Mouse (Mus musculus) liver, embryonic 14.5 days (tissue): ENCODE results near the gene Hivep2. TPM values are rescaled to one million over a fixed set of nuclear protein-coding genes. Genes with fewer than 3 reads are reported as not detected.
A peak's percentile ranks its signal among the peaks of the same experiment; 100 is the strongest.

Source experiments
- ATAC-seq: fragments of 200-750 bp; cut with Nextera tagmentation; 2 replicates; pipeline ENCODE4 v1.8.0; 2017; ENCODE audit warnings: moderate number of reproducible peaks, mild to moderate bottlenecking, moderate library complexity; ENCODE audit not compliant: insufficient read depth
- DNase-seq, 3 experiments: peaks; one replicate each; pipeline ENCODE4 v3.0.0-alpha.2; 2012 to 2013; ENCODE audit warnings: low read depth in 3 of 3, low spot score in 3 of 3
- H3K27ac ChIP-seq: fragments of 300-500 bp; sonication (generic); 2 replicates; pipeline ENCODE4 v1.5.1; 2014; ENCODE audit warnings: moderate library complexity, mild to moderate bottlenecking, control low read depth, inconsistent platforms
- H3K27me3 ChIP-seq: fragments of 300-500 bp; sonication (generic); 2 replicates; pipeline ENCODE4 v1.6.1; 2014; ENCODE audit warnings: mild to moderate bottlenecking, low read length, moderate library complexity; ENCODE audit not compliant: control insufficient read depth, insufficient read depth
- H3K36me3 ChIP-seq: fragments of 300-500 bp; sonication (generic); replicated peaks from 2 replicates; pipeline ENCODE4 v1.6.1; 2014; ENCODE audit warnings: low read depth; ENCODE audit not compliant: control insufficient read depth, insufficient read depth
- H3K4me1 ChIP-seq, 2 experiments: fragments of 200-500 bp in 1 of 2; fragments of 300-500 bp in 1 of 2; sonication (generic) in 1 of 2; replicated peaks; 2 replicates each; pipeline ENCODE4 v1.6.1; 2012 to 2014; ENCODE audit warnings: antibody characterized with exemption in 1 of 2, inconsistent platforms in 1 of 2, low read length in 1 of 2; ENCODE audit not compliant: control insufficient read depth in 2 of 2, insufficient read depth in 2 of 2
- H3K4me2 ChIP-seq: fragments of 300-500 bp; sonication (generic); 2 replicates; pipeline ENCODE4 v1.6.1; 2014; ENCODE audit warnings: low read depth, mild to moderate bottlenecking, control low read depth, moderate library complexity
- H3K4me3 ChIP-seq, 2 experiments: fragments of 200-500 bp in 1 of 2; fragments of 300-500 bp in 1 of 2; sonication (generic) in 1 of 2; 2 replicates each; pipeline ENCODE4 v1.5.1; 2012 to 2014; ENCODE audit warnings: low read depth in 2 of 2, low read length in 2 of 2, mild to moderate bottlenecking in 2 of 2, control low read depth in 1 of 2, inconsistent platforms in 1 of 2, moderate library complexity in 1 of 2; ENCODE audit not compliant: insufficient read depth in 1 of 2
- H3K9ac ChIP-seq: fragments of 300-500 bp; sonication (generic); replicated peaks from 2 replicates; pipeline ENCODE4 v1.6.1; 2014; ENCODE audit warnings: mild to moderate bottlenecking, control low read depth, moderate library complexity
- H3K9me3 ChIP-seq: fragments of 300-500 bp; sonication (generic); 2 replicates; pipeline ENCODE4 v1.6.1; 2016; ENCODE audit warnings: low read length, mixed read lengths; ENCODE audit not compliant: control insufficient read depth
- CTCF ChIP-seq: IDR thresholded peaks from 2 replicates; pipeline ENCODE4 v1.5.1; 2016; ENCODE audit warnings: antibody characterized with exemption, low read depth, control low read depth
- EP300 ChIP-seq: IDR thresholded peaks from 2 replicates; pipeline ENCODE4 v1.6.1; 2016; ENCODE audit warnings: antibody characterized with exemption, low read depth
- WGBS: fragments of 180-500 bp; shearing (Covaris S2); extraction: QIAGEN DNeasy Blood & Tissue Kit; methylation state at CpG from one replicate; pipeline ENCODE4 v1.1.7; 2014; ENCODE audit not compliant: insufficient replicate concordance; 5-methylcytosine and 5-hydroxymethylcytosine counted together
- polyA plus RNA-seq, 2 experiments: library from polyadenylated mRNA; depleted of rRNA in 1 of 2; stranded (reverse) in 1 of 2; unstranded in 1 of 2; fragments of >200 nt; fragmentation: Nextera tagmentation in 1 of 2; extraction: Ambion mirVana in 1 of 2; gene quantifications; 2 replicates each; pipeline versions ENCODE4 v1.2.1 to v1.2.3; 2012 to 2014

Gene Hivep2
- polyA plus RNA-seq, 2 experiments = 0.32 to 0.33 TPM

DNA sequence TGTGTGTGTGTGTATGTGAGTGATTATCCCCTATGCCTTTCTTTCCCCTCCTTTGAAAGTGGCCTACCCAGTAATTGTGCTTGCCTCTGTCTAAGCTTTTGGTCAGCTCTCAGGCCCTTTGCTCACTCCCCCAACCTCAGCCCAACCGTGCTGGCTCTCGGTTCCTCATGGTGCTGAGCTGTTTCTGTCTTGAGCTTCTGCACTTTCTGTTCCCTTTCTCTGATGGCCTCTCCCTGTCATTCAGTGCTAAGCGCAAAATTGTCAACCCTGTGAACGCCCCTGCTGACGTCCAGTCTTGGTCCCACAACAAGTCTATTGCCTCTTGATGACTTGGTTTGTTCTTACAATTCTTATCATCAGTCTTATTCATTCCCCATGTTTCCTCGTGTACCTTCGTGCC is 19.4 kb upstream of the Hivep2 start:
- H3K36me3 ChIP-seq = no peaks in the 10 kb centered on the region
- H3K27me3 ChIP-seq = no peaks in the 10 kb centered on the region
- H3K4me3 ChIP-seq = no peak overlapping the region
- no peaks in the 10 kb centered on the region for H3K9me3 ChIP-seq
- TF ChIP-seq EP300 (no peak), CTCF (no peak)
- WGBS = 44% methylated on average over 7 of the region's 7 CpGs
- H3K4me1 ChIP-seq = no peaks in the 10 kb centered on the region
- H3K4me2 ChIP-seq = no peak overlapping the region
- H3K9ac ChIP-seq = no peak overlapping the region
- DNase-seq (no peak), ATAC-seq (no peak)
- no peak overlapping the region for H3K27ac ChIP-seq

DNA sequence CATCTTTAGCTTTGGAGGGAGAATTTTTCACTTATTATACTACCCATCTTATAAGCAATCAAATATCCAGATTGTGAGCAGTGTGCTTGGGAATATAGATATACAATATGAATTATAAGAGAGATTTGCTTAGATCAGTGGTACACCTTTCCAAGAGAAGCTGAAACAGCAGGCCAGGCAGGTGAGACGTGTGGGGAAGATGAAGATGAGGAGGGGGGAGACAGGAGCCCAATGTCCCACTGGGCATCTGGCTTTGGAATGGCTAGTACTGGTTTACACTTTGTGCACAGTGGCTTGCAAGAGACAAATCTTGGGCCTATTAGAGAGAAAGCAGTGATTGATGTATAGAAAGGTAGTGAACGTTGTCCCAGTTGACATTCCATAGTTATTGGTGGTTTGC is 2.9 kb upstream of the Hivep2 start:
- no peak overlapping the region for H3K27ac ChIP-seq
- no peaks in the 10 kb centered on the region for H3K9me3 ChIP-seq
- TF ChIP-seq CTCF (no peak), EP300 (no peak)
- H3K27me3 ChIP-seq = peaks cover 57% of the 10 kb centered on the region
- no peak overlapping the region for H3K9ac ChIP-seq
- no peaks in the 10 kb centered on the region for H3K4me1 ChIP-seq
- 47% methylated on average over 2 of the region's 2 CpGs for WGBS
- H3K36me3 ChIP-seq = no peaks in the 10 kb centered on the region
- no peak for ATAC-seq
- no peak overlapping the region for H3K4me3 ChIP-seq
- DNase-seq = no peak
- no peak overlapping the region for H3K4me2 ChIP-seq

- 9% methylated on average over 8 of the region's 8 CpGs for WGBS
- TF ChIP-seq EP300 = no peak
- no peak for TF ChIP-seq CTCF
- Histone ChIP-seq H3K9ac (no peak overlapping the region), H3K4me1 (no peaks in the 10 kb centered on the region), H3K36me3 (no peaks in the 10 kb centered on the region), H3K9me3 (no peaks in the 10 kb centered on the region), H3K4me3 (peak overlapping the region; percentile 56), H3K27me3 (peaks cover 65% of the 10 kb centered on the region), H3K4me2 (peak overlapping the region; percentile 74), H3K27ac (no peak overlapping the region)
- no peak for ATAC-seq
- no peak for DNase-seq
Measured at GRCm38 (mm10) chr10:13963908-13964500, 1.9 kb upstream of the Hivep2 start.

GRCm38 (mm10) chr10:13964501-13965281 is 1.2 kb upstream of the Hivep2 start:
- peak overlapping the region; percentile 56 for H3K4me3 ChIP-seq
- no peaks in the 10 kb centered on the region for H3K36me3 ChIP-seq
- peak; percentile 45 for ATAC-seq
- H3K27me3 ChIP-seq = peaks cover 65% of the 10 kb centered on the region
- H3K9ac ChIP-seq = no peak overlapping the region; the same call in 1 of the 2 replicates
- no peaks in the 10 kb centered on the region for H3K4me1 ChIP-seq
- TF ChIP-seq EP300 = no peak
- no peaks in the 10 kb centered on the region for H3K9me3 ChIP-seq
- H3K27ac ChIP-seq = no peak overlapping the region
- H3K4me2 ChIP-seq = peak overlapping the region; percentile 74
- WGBS = under 1% methylated on average over 65 of the region's 65 CpGs
- no peak for DNase-seq

GRCm38 (mm10) chr10:13965316-13965973 is 430 bp upstream of the Hivep2 start:
- TF ChIP-seq CTCF (no peak), EP300 (no peak)
- under 1% methylated on average over 53 of the region's 54 CpGs for WGBS
- Histone ChIP-seq H3K27ac (no peak overlapping the region), H3K36me3 (no peaks in the 10 kb centered on the region), H3K4me2 (peak overlapping the region; percentile 74), H3K4me1 (no peaks in the 10 kb centered on the region), H3K4me3 (peak overlapping the region; percentile 56 to 61), H3K27me3 (peaks cover 65% of the 10 kb centered on the region), H3K9me3 (no peaks in the 10 kb centered on the region), H3K9ac (no peak overlapping the region)
- no peak for DNase-seq
- ATAC-seq = peak; percentile 52
